Comparison of ENCODE assay signal across 8 mouse cellular contexts in genomic region chr13:48800850-48801546, GRCm38 (mm10).
DNase-seq lines count a peak whose midpoint lies in the region; ATAC-seq and TF ChIP-seq lines count a peak whose summit lies in the region.

No protein-coding gene starts in this region.

- H3K36me3 ChIP-seq in MEL (ENCODE audit: control insufficient read depth in 1 of 2, insufficient read depth in 2 of 2, low read length in 2 of 2): peaks cover 0 to 2% of the 10 kb centered on the region in 2 experiments; a peak in 1 of 4 replicates
- H3K36me3 ChIP-seq in forebrain, embryonic 11.5 days (ENCODE audit: control insufficient read depth, insufficient read depth, low read length): peaks cover 8% of the 10 kb centered on the region; the same call in 1 of the 2 replicates
- peaks cover 7% of the 10 kb centered on the region for H3K36me3 ChIP-seq in hindbrain, embryonic 11.5 days (ENCODE audit: control insufficient read depth, insufficient read depth, low read length)

- TF ChIP-seq POLR2A in MEL (IDR thresholded peaks at IDR 0.05; ENCODE audit: control insufficient read depth in 1 of 2, insufficient read depth in 1 of 2, low read depth in 1 of 2, low read length in 2 of 2, poor library complexity in 1 of 2): no peak

- 25% methylated on average over 11 of the region's 11 CpGs for WGBS in forebrain, embryonic 11.5 days
- WGBS in hindbrain, embryonic 11.5 days: 26% methylated on average over 11 of the region's 11 CpGs

- H3K4me3 ChIP-seq in MEL (ENCODE audit: control insufficient read depth in 1 of 2, insufficient read depth in 1 of 2, low read depth in 2 of 2, low read length in 2 of 2): no peak overlapping the region
- no peak overlapping the region for H3K4me3 ChIP-seq in forebrain, embryonic 11.5 days (ENCODE audit: low read depth, low read length)
- H3K4me3 ChIP-seq in hindbrain, embryonic 11.5 days (ENCODE audit: low read depth, low read length): no peak overlapping the region
- H3K4me3 ChIP-seq in left cerebral cortex, adult 2 months: no peak overlapping the region

- peak; percentile 67 for TF ChIP-seq RAD21 in MEL (IDR thresholded peaks at IDR 0.05; ENCODE audit: low read depth, low read length)

- H3K27me3 ChIP-seq in MEL (ENCODE audit: control insufficient read depth in 1 of 2, insufficient read depth in 2 of 2, low read length in 2 of 2): no peaks in the 10 kb centered on the region
- no peaks in the 10 kb centered on the region for H3K27me3 ChIP-seq in forebrain, embryonic 11.5 days (ENCODE audit: control insufficient read depth, insufficient read depth, low read length)
- no peaks in the 10 kb centered on the region for H3K27me3 ChIP-seq in hindbrain, embryonic 11.5 days (ENCODE audit: control insufficient read depth, insufficient read depth, low read length)

- no peaks in the 10 kb centered on the region for H3K79me2 ChIP-seq in MEL (ENCODE audit: control insufficient read depth, insufficient read depth, low read length, poor library complexity)

- H3K9me3 ChIP-seq in MEL (replicated peaks; ENCODE audit: insufficient read depth, low read length): no peaks in the 10 kb centered on the region
- H3K9me3 ChIP-seq in forebrain, embryonic 11.5 days (ENCODE audit: control insufficient read depth, low read length): no peaks in the 10 kb centered on the region
- no peaks in the 10 kb centered on the region for H3K9me3 ChIP-seq in hindbrain, embryonic 11.5 days (ENCODE audit: control insufficient read depth, low read length)

- no peak overlapping the region for H3K4me2 ChIP-seq in forebrain, embryonic 11.5 days (ENCODE audit: low read depth, low read length, severe bottlenecking)
- no peak overlapping the region for H3K4me2 ChIP-seq in hindbrain, embryonic 11.5 days (replicated peaks; ENCODE audit: low read depth, low read length)

- intact Hi-C loops in left cerebral cortex, adult 2 months (cut with DNase I): loop anchor here (1.0 to 5.0 kb wide), 4 partner anchors 74 to 371 kb away; no protein-coding TSS in a partner anchor

- H3K4me1 ChIP-seq in MEL (ENCODE audit: control insufficient read depth in 1 of 2, insufficient read depth in 2 of 2, low read length in 2 of 2): peaks cover 0 to 6% of the 10 kb centered on the region in 2 experiments; a peak in 2 of 4 replicates
- H3K4me1 ChIP-seq in forebrain, embryonic 11.5 days (replicated peaks; ENCODE audit: control insufficient read depth, insufficient read depth, low read length): no peaks in the 10 kb centered on the region
- H3K4me1 ChIP-seq in hindbrain, embryonic 11.5 days (replicated peaks; ENCODE audit: control insufficient read depth, insufficient read depth, low read length): 0 out of 2 replicates have a peak, but pooled peaks cover 2% of the 10 kb centered on the region

- peak; percentile 50; the same call in 1 of the 2 replicates for ATAC-seq in forebrain, embryonic 11.5 days (replicated peaks; ENCODE audit: low FRiP score)
- ATAC-seq in hindbrain, embryonic 11.5 days (ENCODE audit: low FRiP score): peak; percentile 79
- peak; percentile 70 for ATAC-seq in megakaryocyte-erythroid progenitor cell, adult 5-6 weeks (replicated peaks; ENCODE audit: low FRiP score, low TSS enrichment, poor library complexity, severe bottlenecking)
- no peak for ATAC-seq in activated CD4-positive, CD25-positive, alpha-beta regulatory T cell, adult 4 months

- no peak for TF ChIP-seq EP300 in MEL (IDR thresholded peaks at IDR 0.05; ENCODE audit: low read depth in 1 of 2, low read length in 2 of 2)

- peak; percentile 68 for DNase-seq in MEL (ENCODE audit: low read depth, low spot score)
- peak; percentile 9 for DNase-seq in c-Kit-negative CD71-positive TER-119-positive erythroid progenitor cells, embryonic 14.5 days (ENCODE audit: low read depth, low spot score)
- peak; percentile 89 for DNase-seq in forebrain, embryonic 11.5 days (ENCODE audit: low spot score)
- peak; percentile 85 for DNase-seq in hindbrain, embryonic 11.5 days (ENCODE audit: low spot score)
- DNase-seq in left cerebral cortex, adult 2 months (ENCODE audit: extremely low spot score in 1 of 2, low spot score in 2 of 2): peak; percentile 62 to 68
- peak; percentile 26 for DNase-seq in spleen, adult 12 weeks (ENCODE audit: low spot score)

- TF ChIP-seq CTCF in MEL (IDR thresholded peaks at IDR 0.05 in 2 of 3, conservative IDR thresholded peaks at IDR 0.05 in 1 of 3; ENCODE audit: control insufficient read depth in 1 of 3, insufficient read depth in 1 of 3, low read depth in 2 of 3, low read length in 3 of 3, poor library complexity in 1 of 3, severe bottlenecking in 1 of 3): peak; percentile 76 to 91 (median 86)
- peak; percentile 87 for TF ChIP-seq CTCF in left cerebral cortex, adult 2 months (IDR thresholded peaks at IDR 0.05)

- no peak overlapping the region for H3K27ac ChIP-seq in MEL (ENCODE audit: control insufficient read depth, low read depth, low read length)
- no peak overlapping the region for H3K27ac ChIP-seq in forebrain, embryonic 11.5 days (ENCODE audit: low read depth, low read length)
- no peak overlapping the region for H3K27ac ChIP-seq in hindbrain, embryonic 11.5 days (ENCODE audit: low read depth, low read length)
- no peak overlapping the region for H3K27ac ChIP-seq in left cerebral cortex, adult 2 months

- H3K9ac ChIP-seq in MEL (ENCODE audit: control insufficient read depth, low read depth, low read length, poor library complexity, severe bottlenecking): no peak overlapping the region
- no peak overlapping the region for H3K9ac ChIP-seq in forebrain, embryonic 11.5 days (ENCODE audit: low read length)
- no peak overlapping the region for H3K9ac ChIP-seq in hindbrain, embryonic 11.5 days (ENCODE audit: low read depth, low read length)

TF ChIP-seq in MEL, 35 proteins besides CTCF, POLR2A, EP300 and RAD21:
- TF ChIP-seq USF1 (IDR thresholded peaks at IDR 0.05; ENCODE audit: low read depth, low read length): no peak
- TF ChIP-seq KAT2A (conservative IDR thresholded peaks at IDR 0.05; ENCODE audit: low read depth, low read length): no peak
- no peak for TF ChIP-seq TCF12 (IDR thresholded peaks at IDR 0.05; ENCODE audit: low read depth, low read length)
- TF ChIP-seq ZMIZ1 (IDR thresholded peaks at IDR 0.05; ENCODE audit: low read depth, low read length): no peak
- no peak for TF ChIP-seq USF2 (IDR thresholded peaks at IDR 0.05; ENCODE audit: borderline replicate concordance in 1 of 2, insufficient read depth in 1 of 2, low read depth in 1 of 2, low read length in 2 of 2)
- TF ChIP-seq MAX (IDR thresholded peaks at IDR 0.05; ENCODE audit: low read length): 0 out of 2 replicates have a peak, but pooled peaks have one; percentile 33
- TF ChIP-seq MYC (IDR thresholded peaks at IDR 0.05; ENCODE audit: low read depth, low read length): 0 out of 2 replicates have a peak, but pooled peaks have one; percentile 25
- TF ChIP-seq GABPA (IDR thresholded peaks at IDR 0.05; ENCODE audit: low read depth, low read length): no peak
- TF ChIP-seq GATA1 (IDR thresholded peaks at IDR 0.05; ENCODE audit: low read depth, low read length): no peak
- TF ChIP-seq ZC3H11A (IDR thresholded peaks at IDR 0.05; ENCODE audit: low read depth, low read length): peak; percentile 51
- TF ChIP-seq ZKSCAN1 (IDR thresholded peaks at IDR 0.05; ENCODE audit: low read depth, low read length): no peak
- TF ChIP-seq POLR2AphosphoS5 (IDR thresholded peaks at IDR 0.05; ENCODE audit: borderline replicate concordance, low read depth, low read length): no peak
- TF ChIP-seq MYB (IDR thresholded peaks at IDR 0.05; ENCODE audit: low read depth, low read length): no peak
- TF ChIP-seq HCFC1 (IDR thresholded peaks at IDR 0.05; ENCODE audit: low read depth, low read length): no peak
- TF ChIP-seq CHD2 (IDR thresholded peaks at IDR 0.05; ENCODE audit: low read length): no peak
- no peak for TF ChIP-seq CHD1 (IDR thresholded peaks at IDR 0.05; ENCODE audit: low read depth, low read length)
- TF ChIP-seq SMC3 (IDR thresholded peaks at IDR 0.05; ENCODE audit: low read depth, low read length): peak; percentile 56
- no peak for TF ChIP-seq ZNF384 (IDR thresholded peaks at IDR 0.05; ENCODE audit: low read depth, low read length)
- TF ChIP-seq NELFE (IDR thresholded peaks at IDR 0.05; ENCODE audit: low read depth, low read length): no peak

Comparison
In these comparisons a context has a peak if more than half of its experiments do, and no peak if none do; other contexts are left out.
1. DNase-seq: peak in every context shown above with its lines; median percentile 89 in forebrain, embryonic 11.5 days; 85 in hindbrain, embryonic 11.5 days; 68 in MEL; 65 in left cerebral cortex, adult 2 months; 26 in spleen, adult 12 weeks; 9 in c-Kit-negative CD71-positive TER-119-positive erythroid progenitor cells, embryonic 14.5 days.